Comparison of ENCODE assay signal across 9 mouse cellular contexts in the genomic region with DNA sequence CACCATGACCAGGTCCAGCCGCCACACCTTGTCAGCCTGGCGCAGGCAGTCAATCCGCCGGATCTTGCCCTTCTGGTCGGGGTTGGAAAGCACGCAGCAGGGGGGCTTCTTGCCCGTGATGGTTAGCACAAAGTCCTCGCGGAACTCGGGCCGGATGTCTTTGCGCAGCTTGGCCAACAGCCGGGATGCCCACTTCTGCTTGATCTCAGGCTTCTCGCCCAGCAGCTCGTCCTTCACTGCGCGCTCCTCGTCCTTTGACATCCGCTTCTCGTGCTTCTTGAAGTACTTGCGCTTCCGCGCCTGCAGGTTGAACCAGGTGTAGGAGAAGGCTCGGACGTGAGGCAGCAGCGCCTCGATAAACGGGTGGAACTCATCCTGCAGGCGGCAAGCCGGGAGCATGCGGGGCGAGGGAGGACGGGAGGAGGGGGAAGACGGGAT. TPM values are rescaled to one million over a fixed set of nuclear protein-coding genes. Genes with fewer than 3 reads are reported as not detected.
DNase-seq lines count a peak whose midpoint lies in the region; ATAC-seq and TF ChIP-seq lines count a peak whose summit lies in the region.
"Had no signal": no experiment of that assay in that cellular context is flagged by ENCODE, and none has a peak within 500 bp of the region (broad histone marks: within the 10 kb centered on the region; RNA-seq: fewer than 3 reads in every experiment).

No protein-coding gene starts in this region.

- no peaks in the 10 kb centered on the region for H3K36me3 ChIP-seq in kidney, postnatal 0 days (ENCODE audit: insufficient read depth, low read length)
- H3K36me3 ChIP-seq in neural tube, embryonic 12.5 days = no peaks in the 10 kb centered on the region

- TF ChIP-seq CTCF in kidney, postnatal 0 days (IDR thresholded peaks at IDR 0.05; ENCODE audit: low read depth) = no peak

- DNase-seq in embryo, embryonic 11 days = peak; percentile 41
- DNase-seq in embryo, embryonic 10.5 days (ENCODE audit: low spot score) = no peak
- DNase-seq in thymus, postnatal 4 days = peak; percentile 35
- DNase-seq in thymus, postnatal 25 days = no peak
- DNase-seq in kidney, postnatal 0 days (ENCODE audit: low spot score) = no peak
- DNase-seq in T-cell, adult 2 months (ENCODE audit: low spot score) = no peak
- DNase-seq in urinary bladder, adult 18-20 months (ENCODE audit: low spot score in 2 of 2) = no peak

- peak overlapping the region; percentile 37 for H3K4me2 ChIP-seq in kidney, postnatal 0 days (ENCODE audit: low read length)
- H3K4me2 ChIP-seq in neural tube, embryonic 12.5 days (replicated peaks) = peak overlapping the region; percentile 34

- peaks cover 34% of the 10 kb centered on the region for H3K27me3 ChIP-seq in kidney, postnatal 0 days (ENCODE audit: insufficient read depth, low read length)
- peaks cover 97% of the 10 kb centered on the region for H3K27me3 ChIP-seq in neural tube, embryonic 12.5 days (replicated peaks)

- no peak overlapping the region for H3K9ac ChIP-seq in kidney, postnatal 0 days (ENCODE audit: low read depth, low read length)
- peak overlapping the region; percentile 8; the same call in 1 of the 2 replicates for H3K9ac ChIP-seq in neural tube, embryonic 12.5 days

- no peak overlapping the region for H3K4me3 ChIP-seq in kidney, postnatal 0 days (replicated peaks; ENCODE audit: low read depth, low read length)
- no peak overlapping the region for H3K4me3 ChIP-seq in neural tube, embryonic 12.5 days
- H3K4me3 ChIP-seq: erythroblast, embryonic 14.5 days had no signal

- 22% methylated on average over 34 of the region's 34 CpGs for WGBS in kidney, postnatal 0 days
- 4% methylated on average over 34 of the region's 34 CpGs for WGBS in neural tube, embryonic 12.5 days

- H3K27ac ChIP-seq in kidney, postnatal 0 days = no peak overlapping the region
- H3K27ac ChIP-seq in neural tube, embryonic 12.5 days = no peak overlapping the region

- H3K4me1 ChIP-seq in kidney, postnatal 0 days (replicated peaks; ENCODE audit: insufficient read depth, low read length) = peaks cover 15% of the 10 kb centered on the region
- H3K4me1 ChIP-seq in neural tube, embryonic 12.5 days = peaks cover 34% of the 10 kb centered on the region

- ATAC-seq in kidney, postnatal 0 days (replicated peaks; ENCODE audit: low FRiP score, low read depth) = no peak
- ATAC-seq in neural tube, embryonic 12.5 days (ENCODE audit: low FRiP score, low read depth) = no peak

- H3K9me3 ChIP-seq in kidney, postnatal 0 days (replicated peaks; ENCODE audit: low read length) = no peaks in the 10 kb centered on the region
- no peaks in the 10 kb centered on the region for H3K9me3 ChIP-seq in neural tube, embryonic 12.5 days

RNA-seq across cellular contexts. Expression of gene Nfix, which starts 28.2 kb away (rescaled TPM):
- polyA plus RNA-seq in kidney, postnatal 0 days (2015; fragmentation: Nextera tagmentation; extraction: Ambion mirVana) = 21.1 and 22.3 TPM in 2 replicates
- polyA plus RNA-seq in neural tube, embryonic 12.5 days (2016; fragmentation: Nextera tagmentation; extraction: Ambion mirVana) = 8.4 and 11.2 TPM in 2 replicates

RNA-seq across cellular contexts. Expression of gene G430095P16Rik, which starts 49.2 kb away (rescaled TPM):
- 1.9 and 2.5 TPM in 2 replicates for polyA plus RNA-seq in kidney, postnatal 0 days (2015; fragmentation: Nextera tagmentation; extraction: Ambion mirVana)
- polyA plus RNA-seq in neural tube, embryonic 12.5 days (2016; fragmentation: Nextera tagmentation; extraction: Ambion mirVana) = 2.5 and 2.6 TPM in 2 replicates

RNA-seq across cellular contexts. Expression of gene Dand5, which starts 50.7 kb away (rescaled TPM):
- polyA plus RNA-seq in kidney, postnatal 0 days (2015; fragmentation: Nextera tagmentation; extraction: Ambion mirVana) = 7.0 and 7.4 TPM in 2 replicates
- polyA plus RNA-seq in neural tube, embryonic 12.5 days (2016; fragmentation: Nextera tagmentation; extraction: Ambion mirVana) = 6.5 and 8.3 TPM in 2 replicates

RNA-seq across cellular contexts. Expression of gene Gadd45gip1, which starts 59.4 kb away (rescaled TPM):
- 51.0 and 54.3 TPM in 2 replicates for polyA plus RNA-seq in kidney, postnatal 0 days (2015; fragmentation: Nextera tagmentation; extraction: Ambion mirVana)
- 39.7 and 40.1 TPM in 2 replicates for polyA plus RNA-seq in neural tube, embryonic 12.5 days (2016; fragmentation: Nextera tagmentation; extraction: Ambion mirVana)

Comparison
In these comparisons a context has a peak if more than half of its experiments do, and no peak if none do; other contexts are left out.
1. DNase-seq: peak in embryo, embryonic 11 days (single experiment) and thymus, postnatal 4 days (single experiment); none in embryo, embryonic 10.5 days (single experiment), thymus, postnatal 25 days (single experiment), kidney, postnatal 0 days (single experiment), T-cell, adult 2 months (single experiment) and urinary bladder, adult 18-20 months (0 of 2).